Mouse (Mus musculus) cerebellum, adult 2 months (tissue): ENCODE data around the gene Hist1h2bn. TPM values are rescaled to one million over a fixed set of nuclear protein-coding genes. Genes with fewer than 3 reads are reported as not detected.
"Not testable (repeated sequence)": the region's sequence is repeated elsewhere in the genome, so short reads cannot be mapped to it uniquely, and the experiment has no call there.

Experiments used
- DNase-seq, 2 experiments: peaks; one replicate each; pipeline ENCODE4 v3.0.0; 2021
- H3K27ac ChIP-seq: fragments of 200-500 bp; 2 replicates; pipeline ENCODE4 v1.5.1; 2012; ENCODE audit warnings: low read length, control low read depth, inconsistent platforms; ENCODE audit not compliant: insufficient read depth
- H3K27me3 ChIP-seq: fragments of 200-500 bp; 2 replicates; pipeline ENCODE4 v1.6.1; 2012; ENCODE audit warnings: inconsistent platforms, mild to moderate bottlenecking, low read length, moderate library complexity; ENCODE audit not compliant: control insufficient read depth, insufficient read depth
- H3K4me1 ChIP-seq: fragments of 200-500 bp; 2 replicates; pipeline ENCODE4 v1.6.1; 2011; ENCODE audit warnings: low read length; ENCODE audit not compliant: control insufficient read depth, insufficient read depth
- H3K4me3 ChIP-seq: fragments of 200-500 bp; replicated peaks from 2 replicates; pipeline ENCODE3; 2011; ENCODE audit warnings: mild to moderate bottlenecking, low read depth, low read length, control low read depth; ENCODE audit not compliant: insufficient read depth
- CTCF ChIP-seq: fragments of 200-500 bp; IDR thresholded peaks from 2 replicates; pipeline ENCODE4 v1.5.1; 2011; ENCODE audit warnings: low read depth, mild to moderate bottlenecking, control low read depth, low read length, moderate library complexity, borderline replicate concordance; ENCODE audit not compliant: insufficient read depth
- POLR2A ChIP-seq: fragments of 200-500 bp; IDR thresholded peaks from 2 replicates; pipeline ENCODE4 v1.6.1; 2011; ENCODE audit warnings: low read length, control low read depth, borderline replicate concordance; ENCODE audit not compliant: insufficient read depth
- WGBS: fragments of 180-500 bp; shearing (Covaris S2); methylation state at CpG from one replicate; pipeline ENCODE4 v1.1.7; 2018; 5-methylcytosine and 5-hydroxymethylcytosine counted together
- polyA plus RNA-seq: library from polyadenylated mRNA; depleted of rRNA; stranded (reverse); fragments of >200 nt; gene quantifications from 2 replicates; pipeline ENCODE4 v1.2.3, GENCODE M21; 2012

Hist1h2bn gene
- polyA plus RNA-seq, 1 experiment, result 1.2 TPM

GRCm38 (mm10) chr13:21755707-21756106, 1.8 kb downstream of the Hist1h2bn start:
- Histone ChIP-seq H3K27me3 (no peaks in the 10 kb centered on the region), H3K4me3 (no peak overlapping the region), H3K27ac (no peak overlapping the region), H3K4me1 (no peaks in the 10 kb centered on the region)
- 57% methylated on average over 1 of the region's 1 CpGs for WGBS
- TF ChIP-seq POLR2A (no peak), CTCF (no peak)
- no peak for DNase-seq

- H3K4me1 ChIP-seq, result no peaks in the 10 kb centered on the region; the same call in 1 of the 2 replicates
- WGBS, result 3% methylated on average over 33 of the region's 33 CpGs
- no peaks in the 10 kb centered on the region for H3K27me3 ChIP-seq
- peak; percentile 67 to 82 for DNase-seq
- peak overlapping the region; percentile 86 for H3K4me3 ChIP-seq
- TF ChIP-seq POLR2A (peak; percentile 41; the same call in 1 of the 2 replicates), CTCF (no peak)
- 0 out of 2 replicates have a peak overlapping the region, but pooled peaks have one; percentile 36 for H3K27ac ChIP-seq
Observed at GRCm38 (mm10) chr13:21778814-21779766, 25.2 kb downstream of the Hist1h2bn start.

- H3K4me3 ChIP-seq, result peak within 1 kb of the TSS; percentile 86
- WGBS, result under 1% methylated on average over 44 of the region's 44 CpGs
- H3K27ac ChIP-seq, result peak within 1 kb of the TSS; percentile 83
- H3K27me3 ChIP-seq, result no peaks in the 10 kb centered on the region
- DNase-seq, result peak; percentile 81 to 82
- no peaks in the 10 kb centered on the region; the same call in 1 of the 2 replicates for H3K4me1 ChIP-seq
- TF ChIP-seq POLR2A (peak; percentile 42; the same call in 1 of the 2 replicates), CTCF (no peak)
Observed at GRCm38 (mm10) chr13:21779767-21780731, 26.1 kb downstream of the Hist1h2bn start, which contains the start of gene Hist1h1b. Hist1h1b (minus strand) TSS chr13:21780625.

GRCm38 (mm10) chr13:21781021-21781555, 27.2 kb downstream of the Hist1h2bn start:
- 43% methylated on average over 6 of the region's 6 CpGs for WGBS
- Histone ChIP-seq H3K4me1 (no peaks in the 10 kb centered on the region; the same call in 1 of the 2 replicates), H3K4me3 (no peak overlapping the region), H3K27ac (no peak overlapping the region), H3K27me3 (no peaks in the 10 kb centered on the region)
- no peak for DNase-seq
- no peak for TF ChIP-seq POLR2A
- TF ChIP-seq CTCF, result no peak

- TF ChIP-seq POLR2A (no peak), CTCF (no peak)
- DNase-seq, result no peak
- 95% methylated on average over 1 of the region's 1 CpGs for WGBS
- Histone ChIP-seq H3K4me1 (no peaks in the 10 kb centered on the region; the same call in 1 of the 2 replicates), H3K27ac (no peak overlapping the region), H3K27me3 (no peaks in the 10 kb centered on the region), H3K4me3 (no peak overlapping the region)
Observed at GRCm38 (mm10) chr13:21781639-21782038, 27.7 kb downstream of the Hist1h2bn start.

- Histone ChIP-seq H3K27ac (peak overlapping the region; percentile 40; the same call in 1 of the 2 replicates), H3K4me3 (peak overlapping the region; percentile 42)
- not testable (repeated sequence) for H3K4me1 ChIP-seq, H3K27me3 ChIP-seq
- DNase-seq, result peak; percentile 35 to 46
- 3% methylated on average over 17 of the region's 35 CpGs for WGBS
Observed at GRCm38 (mm10) chr13:21782361-21783254, 28.7 kb downstream of the Hist1h2bn start.

- peak within 1 kb of the TSS; percentile 50 for H3K4me3 ChIP-seq
- H3K27ac ChIP-seq, result peak within 1 kb of the TSS; percentile 40; the same call in 1 of the 2 replicates
- no peaks in the 10 kb centered on the region; the same call in 1 of the 2 replicates for H3K4me1 ChIP-seq
- under 1% methylated on average over 15 of the region's 20 CpGs for WGBS
- DNase-seq, result peak; percentile 69 to 88
- H3K27me3 ChIP-seq, result no peaks in the 10 kb centered on the region
- peak; percentile 37; the same call in 1 of the 2 replicates for TF ChIP-seq POLR2A
- TF ChIP-seq CTCF, result no peak
Observed at GRCm38 (mm10) chr13:21783255-21783617, 29.3 kb downstream of the Hist1h2bn start, which contains the start of gene Hist1h3i. Hist1h3i (minus strand) TSS chr13:21783370.
